Comparison of ENCODE assay signal across 12 mouse cellular contexts in genomic region chr3:141810944-141811343, GRCm38 (mm10).
DNase-seq lines count a peak whose midpoint lies in the region; ATAC-seq and TF ChIP-seq lines count a peak whose summit lies in the region.
"Had no signal": no experiment of that assay in that cellular context is flagged by ENCODE, and none has a peak within 500 bp of the region (broad histone marks: within the 10 kb centered on the region; RNA-seq: fewer than 3 reads in every experiment).

No protein-coding gene starts in this region.

- no peak for DNase-seq in kidney, postnatal 0 days (ENCODE audit: low spot score)
- DNase-seq in kidney, adult 8-10 months = no peak
- peak; percentile 81 for DNase-seq in cerebellum, adult 9-11 months
- DNase-seq in hindbrain, embryonic 11.5 days (ENCODE audit: low spot score) = peak; percentile 19
- DNase-seq in midbrain, postnatal 0 days (ENCODE audit: low spot score) = peak; percentile 58
- no peak for DNase-seq in layer of hippocampus, adult 9-11 months
- no peak for DNase-seq in spleen, adult 18-20 months
- no peak for DNase-seq in lung, postnatal 14 days
- DNase-seq: liver, embryonic 13.5 days; right cerebral cortex, adult 18-20 months; thymus, adult 2 months had no signal

- H3K27me3 ChIP-seq in kidney, postnatal 0 days (ENCODE audit: insufficient read depth, low read length) = no peaks in the 10 kb centered on the region
- no peaks in the 10 kb centered on the region for H3K27me3 ChIP-seq in hindbrain, embryonic 11.5 days (ENCODE audit: control insufficient read depth, insufficient read depth, low read length)
- H3K27me3 ChIP-seq in midbrain, postnatal 0 days (ENCODE audit: insufficient read depth, low read length) = no peaks in the 10 kb centered on the region
- H3K27me3 ChIP-seq: liver, embryonic 13.5 days had no signal

- 0 out of 2 replicates have a peak, but pooled peaks have one; percentile 21 for ATAC-seq in kidney, postnatal 0 days (replicated peaks; ENCODE audit: low FRiP score, low read depth)
- ATAC-seq in hindbrain, embryonic 11.5 days (ENCODE audit: low FRiP score) = peak; percentile 77
- ATAC-seq in midbrain, postnatal 0 days (ENCODE audit: low FRiP score) = peak; percentile 58; the same call in 1 of the 2 replicates

- no peak for TF ChIP-seq CTCF in kidney, postnatal 0 days (IDR thresholded peaks at IDR 0.05; ENCODE audit: low read depth)
- no peak for TF ChIP-seq CTCF in midbrain, postnatal 0 days (IDR thresholded peaks at IDR 0.05)

- H3K4me2 ChIP-seq in kidney, postnatal 0 days (ENCODE audit: low read length) = no peak overlapping the region
- no peak overlapping the region for H3K4me2 ChIP-seq in hindbrain, embryonic 11.5 days (replicated peaks; ENCODE audit: low read depth, low read length)
- H3K4me2 ChIP-seq in midbrain, postnatal 0 days (ENCODE audit: low read depth, low read length, poor library complexity, severe bottlenecking) = no peak overlapping the region
- H3K4me2 ChIP-seq: heart, embryonic 11.5 days; liver, embryonic 13.5 days had no signal

- H3K27ac ChIP-seq in kidney, postnatal 0 days = no peak overlapping the region
- no peak overlapping the region for H3K27ac ChIP-seq in hindbrain, embryonic 11.5 days (ENCODE audit: low read depth, low read length)
- H3K27ac ChIP-seq in midbrain, postnatal 0 days (ENCODE audit: low read depth, low read length) = no peak overlapping the region
- H3K27ac ChIP-seq: liver, embryonic 13.5 days had no signal

- no peak overlapping the region for H3K9ac ChIP-seq in kidney, postnatal 0 days (ENCODE audit: low read depth, low read length)
- H3K9ac ChIP-seq in hindbrain, embryonic 11.5 days (ENCODE audit: low read depth, low read length) = no peak overlapping the region
- no peak overlapping the region for H3K9ac ChIP-seq in midbrain, postnatal 0 days (replicated peaks; ENCODE audit: low read length, poor library complexity, severe bottlenecking)
- H3K9ac ChIP-seq: liver, embryonic 13.5 days had no signal

- WGBS in kidney, postnatal 0 days = 48% methylated on average over 7 of the region's 7 CpGs
- WGBS in hindbrain, embryonic 11.5 days = 37% methylated on average over 7 of the region's 7 CpGs
- 35% methylated on average over 7 of the region's 7 CpGs for WGBS in midbrain, postnatal 0 days

- no peak overlapping the region for H3K4me3 ChIP-seq in kidney, postnatal 0 days (replicated peaks; ENCODE audit: low read depth, low read length)
- H3K4me3 ChIP-seq in hindbrain, embryonic 11.5 days (ENCODE audit: low read depth, low read length) = no peak overlapping the region
- H3K4me3 ChIP-seq in midbrain, postnatal 0 days (ENCODE audit: low read depth, low read length) = no peak overlapping the region
- H3K4me3 ChIP-seq: liver, embryonic 13.5 days had no signal

- no peaks in the 10 kb centered on the region for H3K4me1 ChIP-seq in kidney, postnatal 0 days (replicated peaks; ENCODE audit: insufficient read depth, low read length)
- 0 out of 2 replicates have a peak, but pooled peaks cover 3% of the 10 kb centered on the region for H3K4me1 ChIP-seq in hindbrain, embryonic 11.5 days (replicated peaks; ENCODE audit: control insufficient read depth, insufficient read depth, low read length)
- no peaks in the 10 kb centered on the region for H3K4me1 ChIP-seq in midbrain, postnatal 0 days (ENCODE audit: insufficient read depth, low read length)
- H3K4me1 ChIP-seq: liver, embryonic 13.5 days had no signal

- no peaks in the 10 kb centered on the region for H3K36me3 ChIP-seq in kidney, postnatal 0 days (ENCODE audit: insufficient read depth, low read length)
- no peaks in the 10 kb centered on the region for H3K36me3 ChIP-seq in hindbrain, embryonic 11.5 days (ENCODE audit: control insufficient read depth, insufficient read depth, low read length)
- no peaks in the 10 kb centered on the region for H3K36me3 ChIP-seq in midbrain, postnatal 0 days (ENCODE audit: insufficient read depth, low read length)
- H3K36me3 ChIP-seq: liver, embryonic 13.5 days had no signal

- no peaks in the 10 kb centered on the region for H3K9me3 ChIP-seq in kidney, postnatal 0 days (replicated peaks; ENCODE audit: low read length)
- no peaks in the 10 kb centered on the region for H3K9me3 ChIP-seq in hindbrain, embryonic 11.5 days (ENCODE audit: control insufficient read depth, low read length)
- H3K9me3 ChIP-seq in midbrain, postnatal 0 days (ENCODE audit: low read length) = no peaks in the 10 kb centered on the region
- H3K9me3 ChIP-seq: liver, embryonic 13.5 days had no signal

Comparison
In these comparisons a context has a peak if more than half of its experiments do, and no peak if none do; other contexts are left out.
1. ATAC-seq: peak in every context shown above with its lines; median percentile 77 in hindbrain, embryonic 11.5 days; 58 in midbrain, postnatal 0 days; 21 in kidney, postnatal 0 days.
2. DNase-seq: peak in cerebellum, adult 9-11 months (single experiment), hindbrain, embryonic 11.5 days (single experiment) and midbrain, postnatal 0 days (single experiment); none in kidney, postnatal 0 days (single experiment), kidney, adult 8-10 months (0 of 2), layer of hippocampus, adult 9-11 months (single experiment), spleen, adult 18-20 months (0 of 2) and lung, postnatal 14 days (single experiment).